Mouse (Mus musculus) WW6 (cell line): ENCODE measurements at regions not wholly inside any gene's neighbourhood (a gene's known extent, or its start where the extent isn't known, plus 50 kb on each side); places are given as distances from the start of the nearest gene placed in this dataset.

Experiments used
- DNase-seq: peaks from one replicate; pipeline ENCODE4 v3.0.0-alpha.2; 2013; ENCODE audit warnings: low read depth, low spot score

GRCm38 (mm10) chr9:120860969-120861595 lies 67.9 kb upstream of the Ctnnb1 start:
- DNase-seq: no peak

GRCm38 (mm10) chr9:120861788-120862345 lies 67.1 kb upstream of the Ctnnb1 start:
- no peak for DNase-seq

- no peak for DNase-seq
Observed at GRCm38 (mm10) chr9:120864410-120864809, 64.6 kb upstream of the Ctnnb1 start.

- no peak for DNase-seq
Observed at GRCm38 (mm10) chr9:120866251-120866650, 62.8 kb upstream of the Ctnnb1 start.

GRCm38 (mm10) chr9:120866709-120867108 lies 62.3 kb upstream of the Ctnnb1 start:
- no peak for DNase-seq

GRCm38 (mm10) chr9:120867861-120868260 lies 61.2 kb upstream of the Ctnnb1 start:
- no peak for DNase-seq

- DNase-seq: no peak
Observed at GRCm38 (mm10) chr9:120868330-120868729, 60.7 kb upstream of the Ctnnb1 start.

GRCm38 (mm10) chr9:120869432-120870081 lies 59.5 kb upstream of the Ctnnb1 start:
- no peak for DNase-seq

GRCm38 (mm10) chr9:120873293-120873692 lies 55.7 kb upstream of the Ctnnb1 start:
- no peak for DNase-seq

- DNase-seq: no peak
Observed at GRCm38 (mm10) chr9:120874416-120874976, 54.5 kb upstream of the Ctnnb1 start.

GRCm38 (mm10) chr9:120877101-120877500 lies 51.9 kb upstream of the Ctnnb1 start:
- no peak for DNase-seq
